Mouse (Mus musculus) midbrain, embryonic 16.5 days (tissue): ENCODE measurements around the gene Gm28048. TPM values are rescaled to one million over a fixed set of nuclear protein-coding genes. Genes with fewer than 3 reads are reported as not detected.

ENCODE experiments used
- ATAC-seq: fragments of 200-750 bp; cut with Nextera tagmentation; 2 replicates; pipeline ENCODE4 v1.8.0; 2017; ENCODE audit warnings: moderate TSS enrichment
- H3K27ac ChIP-seq: fragments of 300-500 bp; sonication (generic); 2 replicates; pipeline ENCODE4 v1.5.1; 2014; ENCODE audit warnings: mild to moderate bottlenecking, low read length, mixed read lengths
- H3K27me3 ChIP-seq: fragments of 300-500 bp; sonication (generic); 2 replicates; pipeline ENCODE4 v1.6.1; 2014; ENCODE audit warnings: low read depth, low read length, mixed read lengths; ENCODE audit not compliant: control insufficient read depth, insufficient read depth
- H3K36me3 ChIP-seq: fragments of 300-500 bp; sonication (generic); 2 replicates; pipeline ENCODE4 v1.6.1; 2014; ENCODE audit warnings: mild to moderate bottlenecking, low read length, moderate library complexity, mixed read lengths; ENCODE audit not compliant: control insufficient read depth, insufficient read depth
- H3K4me1 ChIP-seq: fragments of 300-500 bp; sonication (generic); 2 replicates; pipeline ENCODE4 v1.6.1; 2014; ENCODE audit warnings: mild to moderate bottlenecking, low read length, mixed read lengths; ENCODE audit not compliant: control insufficient read depth, insufficient read depth
- H3K4me2 ChIP-seq: fragments of 300-500 bp; sonication (generic); 2 replicates; pipeline ENCODE4 v1.6.1; 2014; ENCODE audit warnings: mild to moderate bottlenecking, low read length, mixed read lengths
- H3K4me3 ChIP-seq: fragments of 300-500 bp; sonication (generic); 2 replicates; pipeline ENCODE4 v1.5.1; 2014; ENCODE audit warnings: low read depth, mild to moderate bottlenecking, low read length, moderate library complexity, mixed read lengths
- H3K9ac ChIP-seq: fragments of 300-500 bp; sonication (generic); 2 replicates; pipeline ENCODE4 v1.6.1; 2014; ENCODE audit warnings: low read depth, low read length, mixed read lengths
- H3K9me3 ChIP-seq: fragments of 300-500 bp; sonication (generic); replicated peaks from 2 replicates; pipeline ENCODE4 v1.6.1; 2014; ENCODE audit warnings: mild to moderate bottlenecking, low read length, mixed read lengths; ENCODE audit not compliant: control insufficient read depth, poor library complexity, severe bottlenecking
- WGBS: fragments of 180-500 bp; shearing (Covaris S2); extraction: QIAGEN DNeasy Blood & Tissue Kit; methylation state at CpG from one replicate; pipeline ENCODE4 v1.1.7; 2014; 5-methylcytosine and 5-hydroxymethylcytosine counted together
- polyA plus RNA-seq: library from polyadenylated mRNA; unstranded; fragments of >200 nt; fragmentation: Nextera tagmentation; extraction: Ambion mirVana; gene quantifications from 2 replicates; pipeline ENCODE4 v1.2.1, GENCODE M21; 2015

Gene Gm28048
- polyA plus RNA-seq, 1 experiment from 2014 or later: 2.9 TPM

DNA sequence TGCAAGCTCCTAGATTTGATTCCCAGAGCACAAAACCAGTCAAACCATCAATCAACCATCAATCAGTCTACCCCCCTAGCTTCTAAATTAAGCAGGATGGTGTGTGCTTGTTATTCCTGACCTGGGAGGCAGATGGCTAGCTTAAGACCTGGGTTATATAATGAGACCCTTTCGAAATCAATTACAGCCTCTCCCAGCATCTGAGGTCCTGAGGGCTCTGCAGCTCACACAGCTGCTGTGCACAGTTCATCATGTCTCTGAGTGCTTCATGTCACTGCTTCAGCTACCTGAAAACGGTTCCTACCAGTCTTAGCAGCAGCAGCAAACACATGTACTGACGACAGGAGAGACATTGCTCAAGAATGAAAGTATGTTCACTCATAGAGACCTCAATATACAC is 88.8 kb downstream of the Gm28048 start:
- WGBS: 52% methylated on average over 3 of the region's 3 CpGs
- Histone ChIP-seq H3K27ac (no peak overlapping the region), H3K4me2 (no peak overlapping the region), H3K4me3 (no peak overlapping the region), H3K4me1 (no peaks in the 10 kb centered on the region), H3K27me3 (no peaks in the 10 kb centered on the region), H3K9ac (no peak overlapping the region), H3K9me3 (no peaks in the 10 kb centered on the region), H3K36me3 (no peaks in the 10 kb centered on the region)
- no peak for ATAC-seq

DNA sequence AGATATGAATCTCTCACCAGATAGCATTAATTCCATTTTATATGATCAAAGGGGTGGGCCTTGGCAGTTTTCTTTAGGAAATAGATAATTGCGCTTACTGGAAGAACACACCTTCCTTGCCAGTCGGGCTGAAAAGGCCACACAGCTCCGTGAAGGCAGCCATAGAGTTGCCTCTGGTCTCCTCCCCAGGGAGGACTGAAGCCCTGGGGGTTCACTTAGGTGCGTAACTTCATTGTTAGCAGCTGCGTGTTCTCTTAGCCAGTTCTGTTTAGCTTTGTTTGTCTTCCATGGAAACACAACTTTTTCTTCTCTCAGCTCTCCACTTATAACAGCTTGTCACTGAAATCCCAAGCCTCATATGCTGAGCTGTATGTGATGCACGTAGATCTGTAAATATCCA is 89.4 kb downstream of the Gm28048 start:
- Histone ChIP-seq H3K4me3 (no peak overlapping the region), H3K9ac (no peak overlapping the region), H3K27ac (no peak overlapping the region), H3K27me3 (no peaks in the 10 kb centered on the region), H3K36me3 (no peaks in the 10 kb centered on the region), H3K4me1 (no peaks in the 10 kb centered on the region), H3K9me3 (no peaks in the 10 kb centered on the region), H3K4me2 (no peak overlapping the region)
- 73% methylated on average over 6 of the region's 6 CpGs for WGBS
- no peak for ATAC-seq

DNA sequence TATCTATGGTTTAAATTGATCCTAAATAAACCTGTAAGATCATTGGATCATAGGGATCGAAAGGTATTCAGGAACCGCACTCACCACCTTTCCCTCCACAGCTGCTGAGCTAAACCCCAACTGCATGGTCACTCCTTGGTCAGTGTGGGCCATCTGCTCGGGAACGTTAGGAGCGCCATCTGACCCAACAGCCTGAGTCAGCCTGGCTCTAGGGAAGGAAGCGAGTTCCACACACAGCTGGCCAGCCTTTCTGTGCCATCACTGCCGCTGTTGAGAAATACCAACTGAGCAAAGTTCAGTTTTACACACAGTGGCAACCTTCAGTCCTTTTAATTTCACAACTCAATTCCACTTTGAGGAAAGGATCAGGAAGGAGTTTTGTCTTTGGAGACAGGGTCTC is 90.0 kb downstream of the Gm28048 start:
- Histone ChIP-seq H3K4me2 (no peak overlapping the region), H3K9me3 (no peaks in the 10 kb centered on the region), H3K9ac (no peak overlapping the region), H3K4me1 (no peaks in the 10 kb centered on the region), H3K4me3 (no peak overlapping the region), H3K27ac (no peak overlapping the region), H3K36me3 (no peaks in the 10 kb centered on the region), H3K27me3 (no peaks in the 10 kb centered on the region)
- 94% methylated on average over 7 of the region's 7 CpGs for WGBS
- ATAC-seq: no peak

GRCm38 (mm10) chr11:22891242-22891641 is 90.6 kb downstream of the Gm28048 start:
- no peaks in the 10 kb centered on the region for H3K27me3 ChIP-seq
- WGBS: 78% methylated on average over 9 of the region's 9 CpGs
- no peaks in the 10 kb centered on the region for H3K4me1 ChIP-seq
- H3K9ac ChIP-seq: no peak overlapping the region
- H3K4me2 ChIP-seq: no peak overlapping the region
- H3K27ac ChIP-seq: no peak overlapping the region
- no peaks in the 10 kb centered on the region for H3K9me3 ChIP-seq
- no peaks in the 10 kb centered on the region for H3K36me3 ChIP-seq
- no peak for ATAC-seq
- no peak overlapping the region for H3K4me3 ChIP-seq

DNA sequence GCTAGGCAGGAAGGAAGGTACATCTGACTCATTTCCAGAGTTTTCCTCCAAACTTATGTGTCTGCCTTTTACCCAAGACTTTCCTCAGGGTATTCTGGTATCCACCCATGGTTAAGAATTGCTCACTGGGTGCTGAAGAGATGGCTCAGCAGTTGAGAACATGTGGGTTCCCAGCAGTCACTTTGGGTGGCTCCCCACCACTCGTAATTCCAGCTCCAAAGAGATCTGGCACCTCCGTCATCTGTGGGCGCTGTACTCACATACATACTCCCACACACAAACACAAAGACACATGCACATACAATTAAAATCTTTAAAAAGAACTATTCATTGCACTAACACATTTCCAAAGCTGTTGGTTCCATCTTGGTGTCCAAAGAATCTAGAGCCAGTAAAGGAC is 92.7 kb downstream of the Gm28048 start:
- Histone ChIP-seq H3K4me3 (no peak overlapping the region), H3K9ac (no peak overlapping the region), H3K27ac (no peak overlapping the region), H3K36me3 (no peaks in the 10 kb centered on the region), H3K4me1 (no peaks in the 10 kb centered on the region), H3K9me3 (no peaks in the 10 kb centered on the region), H3K4me2 (no peak overlapping the region), H3K27me3 (no peaks in the 10 kb centered on the region; the same call in 1 of the 2 replicates)
- ATAC-seq: no peak
- 98% methylated on average over 3 of the region's 3 CpGs for WGBS

DNA sequence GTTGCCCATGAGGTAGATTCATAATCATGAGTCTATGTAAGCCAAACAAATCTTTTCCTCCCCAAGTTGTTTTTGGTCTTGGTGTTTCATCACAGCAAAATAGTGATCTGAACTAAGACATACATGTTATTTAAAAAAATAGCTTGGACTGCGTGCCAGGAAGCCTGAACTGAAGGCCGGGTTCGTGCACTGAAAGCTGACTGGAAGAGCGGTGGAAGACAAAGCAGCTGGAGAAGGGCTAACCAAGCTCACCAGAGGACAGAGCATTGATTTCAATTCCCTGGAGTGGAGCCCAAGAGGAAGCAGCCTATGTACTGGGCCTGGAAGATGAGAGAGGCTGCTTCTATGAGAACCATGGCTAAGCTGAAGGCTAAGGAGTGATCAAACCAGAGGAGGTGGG is 94.9 kb downstream of the Gm28048 start:
- H3K4me2 ChIP-seq: no peak overlapping the region
- no peaks in the 10 kb centered on the region for H3K9me3 ChIP-seq
- no peaks in the 10 kb centered on the region; the same call in 1 of the 2 replicates for H3K27me3 ChIP-seq
- H3K27ac ChIP-seq: no peak overlapping the region
- no peak; the same call in 1 of the 2 replicates for ATAC-seq
- no peaks in the 10 kb centered on the region for H3K4me1 ChIP-seq
- WGBS: 93% methylated on average over 4 of the region's 4 CpGs
- H3K36me3 ChIP-seq: no peaks in the 10 kb centered on the region
- H3K4me3 ChIP-seq: no peak overlapping the region
- no peak overlapping the region for H3K9ac ChIP-seq

- no peaks in the 10 kb centered on the region for H3K4me1 ChIP-seq
- no peak overlapping the region for H3K27ac ChIP-seq
- 96% methylated on average over 1 of the region's 1 CpGs for WGBS
- no peaks in the 10 kb centered on the region; the same call in 1 of the 2 replicates for H3K27me3 ChIP-seq
- no peak overlapping the region for H3K4me3 ChIP-seq
- no peaks in the 10 kb centered on the region for H3K36me3 ChIP-seq
- ATAC-seq: no peak
- H3K4me2 ChIP-seq: no peak overlapping the region
- H3K9ac ChIP-seq: no peak overlapping the region
- no peaks in the 10 kb centered on the region for H3K9me3 ChIP-seq
Observed at GRCm38 (mm10) chr11:22885350-22885749, 96.5 kb downstream of the Gm28048 start.

DNA sequence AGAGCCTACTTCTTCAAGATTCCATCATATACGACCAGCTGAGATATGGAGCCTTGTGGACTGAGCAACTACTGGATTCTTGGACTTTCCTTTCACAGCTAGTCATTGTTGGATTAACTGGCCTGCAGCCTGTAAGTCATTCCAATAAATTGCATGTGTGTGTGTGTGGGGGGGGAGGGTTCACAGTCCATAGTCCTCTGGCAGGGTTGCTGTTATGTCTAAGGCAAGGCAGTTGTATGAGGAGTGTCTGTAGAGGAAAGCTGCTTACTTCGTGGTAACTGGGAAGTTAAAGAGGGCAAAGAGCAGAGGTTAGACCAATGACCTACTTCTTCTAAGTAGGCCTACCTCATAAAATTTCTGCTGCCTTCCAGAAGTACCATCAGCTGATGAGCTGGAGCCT is 98.2 kb downstream of the Gm28048 start:
- no peak overlapping the region for H3K4me2 ChIP-seq
- no peak for ATAC-seq
- H3K27me3 ChIP-seq: no peaks in the 10 kb centered on the region; the same call in 1 of the 2 replicates
- no peak overlapping the region for H3K9ac ChIP-seq
- no peaks in the 10 kb centered on the region for H3K4me1 ChIP-seq
- H3K27ac ChIP-seq: no peak overlapping the region
- no peaks in the 10 kb centered on the region for H3K36me3 ChIP-seq
- H3K9me3 ChIP-seq: no peaks in the 10 kb centered on the region
- WGBS: 89% methylated on average over 2 of the region's 2 CpGs
- no peak overlapping the region for H3K4me3 ChIP-seq

DNA sequence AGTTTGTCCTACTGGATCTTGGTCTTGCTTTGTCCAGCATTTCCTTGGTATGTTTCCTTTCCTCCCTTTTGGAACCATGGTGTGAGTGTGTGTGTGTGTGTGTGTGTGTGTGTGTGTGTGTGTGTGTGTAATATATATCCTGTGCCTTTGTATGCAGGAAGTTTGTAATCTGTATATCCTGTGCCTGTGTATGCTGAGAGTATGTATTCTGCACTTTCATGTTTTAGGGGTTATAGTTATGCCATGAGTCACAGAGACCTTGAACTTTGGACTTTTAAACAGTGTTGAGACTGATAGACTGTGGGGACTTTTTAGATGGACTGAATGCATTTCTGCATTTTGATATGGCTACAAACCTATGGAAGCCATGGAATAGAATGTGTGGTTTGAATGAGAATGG is 99.0 kb downstream of the Gm28048 start:
- no peaks in the 10 kb centered on the region; the same call in 1 of the 2 replicates for H3K27me3 ChIP-seq
- no peak for ATAC-seq
- no peak overlapping the region for H3K9ac ChIP-seq
- no peaks in the 10 kb centered on the region for H3K36me3 ChIP-seq
- no peak overlapping the region for H3K27ac ChIP-seq
- H3K4me2 ChIP-seq: no peak overlapping the region
- H3K4me3 ChIP-seq: no peak overlapping the region
- no peaks in the 10 kb centered on the region for H3K4me1 ChIP-seq
- no peaks in the 10 kb centered on the region for H3K9me3 ChIP-seq
